Mouse (Mus musculus): ENCODE results near the gene Man2a1. TPM values are rescaled to one million over a fixed set of nuclear protein-coding genes. Genes with fewer than 3 reads are reported as not detected.

Gene Man2a1
- polyA plus RNA-seq, 1 experiment from 2014 or later: 4.1 TPM

GRCm38 (mm10) chr17:64725214-64725613, 124.7 kb downstream of the Man2a1 start:
- no peaks in the 10 kb centered on the region for H3K9me3 ChIP-seq
- no peak overlapping the region for H3K4me3 ChIP-seq (replicated peaks)
- ATAC-seq (ENCODE audit: low FRiP score): no peak
- WGBS: 99% methylated on average over 3 of the region's 3 CpGs
- H3K36me3 ChIP-seq (replicated peaks): no peaks in the 10 kb centered on the region
- no peaks in the 10 kb centered on the region for H3K4me1 ChIP-seq
- H3K27me3 ChIP-seq: no peaks in the 10 kb centered on the region
- H3K4me2 ChIP-seq: no peak overlapping the region
- no peak overlapping the region for H3K27ac ChIP-seq
- no peak overlapping the region for H3K9ac ChIP-seq

DNA sequence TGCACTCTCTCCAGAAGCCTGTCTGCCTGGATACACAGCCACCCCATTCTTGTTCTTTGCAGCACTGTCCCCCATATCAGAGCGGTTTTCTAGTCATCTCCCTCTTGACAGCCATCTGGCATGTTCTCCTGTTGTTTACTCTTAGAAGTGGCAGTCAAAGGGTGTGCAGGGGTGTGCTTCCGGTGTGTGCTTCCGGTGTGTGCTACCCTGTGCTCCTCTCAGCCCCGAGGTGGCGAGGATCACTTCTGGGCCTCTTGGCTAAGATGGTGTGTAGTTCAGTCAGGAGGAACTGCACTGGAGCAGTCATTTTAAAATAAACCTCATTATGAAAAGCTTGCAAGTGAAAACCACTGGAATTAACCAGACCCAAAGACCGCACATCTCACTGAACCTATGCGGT, 125.5 kb downstream of the Man2a1 start:
- Histone ChIP-seq H3K4me1 (no peaks in the 10 kb centered on the region), H3K4me2 (no peak overlapping the region), H3K27ac (no peak overlapping the region), H3K27me3 (no peaks in the 10 kb centered on the region), H3K9ac (no peak overlapping the region), H3K36me3 (replicated peaks) (no peaks in the 10 kb centered on the region), H3K9me3 (no peaks in the 10 kb centered on the region), H3K4me3 (replicated peaks) (no peak overlapping the region)
- whole genome bisulfite sequencing: 89% methylated on average over 7 of the region's 7 CpGs
- ATAC-seq (ENCODE audit: low FRiP score): no peak

DNA sequence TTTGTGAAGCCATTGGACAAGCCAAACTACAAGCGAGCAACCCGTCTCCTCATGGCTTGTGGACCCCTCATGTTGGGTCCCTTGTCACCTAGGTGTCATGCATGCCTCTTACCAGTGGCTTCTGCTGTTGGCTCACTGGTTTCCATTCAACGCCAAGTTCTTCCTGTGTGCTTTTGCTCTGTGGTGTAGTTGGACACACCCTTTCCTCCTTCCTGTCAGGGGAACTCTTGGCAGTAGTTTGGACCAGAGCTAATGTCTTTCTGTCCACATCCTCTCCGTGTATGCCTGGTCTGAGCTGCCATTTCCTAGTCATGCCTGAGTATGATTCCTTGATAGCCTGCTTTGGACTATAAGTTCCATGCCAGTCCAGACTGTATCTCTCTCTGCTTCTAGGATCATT, 135.0 kb downstream of the Man2a1 start:
- no peak overlapping the region for H3K4me3 ChIP-seq (replicated peaks)
- H3K9me3 ChIP-seq: no peaks in the 10 kb centered on the region
- H3K36me3 ChIP-seq (replicated peaks): peaks cover under 1% of the 10 kb centered on the region
- H3K4me1 ChIP-seq: no peaks in the 10 kb centered on the region
- no peaks in the 10 kb centered on the region for H3K27me3 ChIP-seq
- WGBS: 95% methylated on average over 4 of the region's 4 CpGs
- H3K27ac ChIP-seq: no peak overlapping the region
- no peak overlapping the region for H3K4me2 ChIP-seq
- no peak for ATAC-seq (ENCODE audit: low FRiP score)
- H3K9ac ChIP-seq: no peak overlapping the region

GRCm38 (mm10) chr17:64737918-64738317, 137.4 kb downstream of the Man2a1 start:
- Histone ChIP-seq H3K4me2 (no peak overlapping the region), H3K27me3 (no peaks in the 10 kb centered on the region), H3K36me3 (replicated peaks) (peaks cover 12% of the 10 kb centered on the region), H3K9me3 (no peaks in the 10 kb centered on the region), H3K4me3 (replicated peaks) (no peak overlapping the region), H3K4me1 (no peaks in the 10 kb centered on the region), H3K27ac (no peak overlapping the region), H3K9ac (no peak overlapping the region)
- WGBS: 81% methylated on average over 1 of the region's 1 CpGs
- no peak for ATAC-seq (ENCODE audit: low FRiP score)

GRCm38 (mm10) chr17:64739129-64739528, 138.6 kb downstream of the Man2a1 start:
- Histone ChIP-seq H3K4me2 (no peak overlapping the region), H3K27me3 (no peaks in the 10 kb centered on the region), H3K4me1 (no peaks in the 10 kb centered on the region), H3K9me3 (no peaks in the 10 kb centered on the region), H3K4me3 (replicated peaks) (no peak overlapping the region), H3K36me3 (replicated peaks) (peaks cover 12% of the 10 kb centered on the region), H3K9ac (no peak overlapping the region), H3K27ac (no peak overlapping the region)
- no peak for ATAC-seq (ENCODE audit: low FRiP score)
- 87% methylated on average over 6 of the region's 6 CpGs for WGBS

DNA sequence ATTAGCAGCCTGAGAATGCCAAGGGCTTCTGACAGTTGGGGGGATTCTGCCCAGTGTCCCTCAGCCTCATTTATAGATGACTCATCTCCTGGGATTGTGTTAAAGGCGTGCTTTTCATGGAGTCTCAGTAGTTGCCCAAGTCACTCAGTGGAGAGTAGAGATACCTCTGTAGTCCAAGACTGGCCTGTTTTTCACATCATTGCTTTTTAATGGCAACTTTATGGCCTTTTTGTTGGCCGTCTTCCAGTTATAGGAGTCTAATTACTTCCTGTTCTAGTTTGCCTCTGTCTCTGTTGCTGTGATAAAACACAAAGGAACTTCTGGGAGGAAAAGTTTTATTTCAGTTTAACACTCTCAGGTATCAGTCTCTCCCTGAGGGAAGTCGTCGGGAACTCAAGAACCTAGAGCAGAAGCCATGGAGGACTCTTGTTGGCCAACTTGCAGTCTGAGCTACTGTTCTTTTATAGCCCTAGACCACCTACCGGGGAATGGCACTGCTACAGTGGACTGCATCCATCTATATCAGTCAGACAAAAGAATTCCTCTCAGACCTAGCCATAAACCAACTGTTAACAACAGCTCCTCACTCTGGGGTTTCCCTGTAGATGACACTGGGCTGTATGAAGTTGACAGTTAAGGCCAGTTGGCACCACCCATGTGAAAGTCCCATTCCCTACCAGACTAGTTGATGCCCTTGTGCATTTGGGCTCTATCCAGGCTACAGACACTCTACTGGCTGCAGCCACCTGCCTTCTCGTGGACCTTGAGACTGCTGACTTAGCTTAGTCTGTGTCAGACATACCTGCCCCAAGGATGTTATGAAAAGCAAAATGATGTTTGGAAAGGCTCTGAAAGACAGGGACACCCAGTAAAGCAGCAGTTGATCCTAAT, 142.4 kb downstream of the Man2a1 start:
- Histone ChIP-seq H3K27ac (no peak overlapping the region), H3K36me3 (replicated peaks) (peaks cover 12% of the 10 kb centered on the region), H3K4me1 (no peaks in the 10 kb centered on the region), H3K9me3 (no peaks in the 10 kb centered on the region), H3K9ac (no peak overlapping the region), H3K4me2 (no peak overlapping the region), H3K27me3 (no peaks in the 10 kb centered on the region), H3K4me3 (replicated peaks) (no peak overlapping the region)
- 89% methylated on average over 6 of the region's 6 CpGs for WGBS
- no peak for ATAC-seq (ENCODE audit: low FRiP score)

DNA sequence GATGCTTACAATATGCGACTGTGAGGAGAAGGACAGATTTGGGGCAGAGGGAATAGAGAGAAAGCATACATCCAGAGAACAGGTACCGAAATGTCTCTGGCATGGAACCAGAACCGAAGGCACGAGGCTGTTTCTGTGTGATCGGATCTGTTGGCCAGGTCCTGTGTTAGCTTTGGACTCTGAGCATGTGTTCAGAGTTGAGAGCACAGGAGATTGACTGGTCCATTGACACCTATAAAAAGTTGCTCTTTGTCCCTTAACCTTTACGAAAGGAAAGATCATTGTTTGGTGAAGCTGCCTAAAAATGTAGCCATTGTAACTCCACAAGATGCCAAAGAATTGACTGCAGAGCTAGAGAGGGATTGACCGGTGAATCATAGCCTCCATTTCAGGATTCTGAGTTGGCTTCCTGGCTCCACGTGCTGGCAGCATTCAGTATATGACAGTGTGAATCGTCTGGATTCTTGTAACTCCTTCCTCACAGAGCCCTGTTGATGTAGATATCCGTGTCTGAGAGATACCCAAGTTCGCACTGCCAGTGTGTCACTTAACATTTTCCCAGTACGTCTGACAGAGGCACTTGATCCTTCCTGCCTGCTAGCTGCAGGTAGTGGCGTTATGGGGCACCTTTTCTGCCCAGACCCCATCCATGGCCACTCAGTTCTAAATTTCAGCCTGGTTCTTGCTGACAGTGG, 143.2 kb downstream of the Man2a1 start:
- peaks cover 12% of the 10 kb centered on the region for H3K36me3 ChIP-seq (replicated peaks)
- H3K9ac ChIP-seq: no peak overlapping the region
- H3K4me3 ChIP-seq (replicated peaks): no peak overlapping the region
- H3K4me2 ChIP-seq: no peak overlapping the region
- H3K27ac ChIP-seq: no peak overlapping the region
- no peaks in the 10 kb centered on the region for H3K9me3 ChIP-seq
- 91% methylated on average over 13 of the region's 13 CpGs for WGBS
- no peaks in the 10 kb centered on the region for H3K4me1 ChIP-seq
- no peaks in the 10 kb centered on the region for H3K27me3 ChIP-seq
- no peak for ATAC-seq (ENCODE audit: low FRiP score)

- H3K4me2 ChIP-seq: no peak overlapping the region
- no peak overlapping the region for H3K4me3 ChIP-seq (replicated peaks)
- H3K9me3 ChIP-seq: no peaks in the 10 kb centered on the region
- no peaks in the 10 kb centered on the region for H3K4me1 ChIP-seq
- no peak overlapping the region for H3K9ac ChIP-seq
- no peak for ATAC-seq (ENCODE audit: low FRiP score)
- peaks cover 7% of the 10 kb centered on the region for H3K36me3 ChIP-seq (replicated peaks)
- 90% methylated on average over 8 of the region's 8 CpGs for WGBS
- no peaks in the 10 kb centered on the region for H3K27me3 ChIP-seq
- no peak overlapping the region for H3K27ac ChIP-seq
Observed at GRCm38 (mm10) chr17:64746637-64747225, 146.2 kb downstream of the Man2a1 start.

DNA sequence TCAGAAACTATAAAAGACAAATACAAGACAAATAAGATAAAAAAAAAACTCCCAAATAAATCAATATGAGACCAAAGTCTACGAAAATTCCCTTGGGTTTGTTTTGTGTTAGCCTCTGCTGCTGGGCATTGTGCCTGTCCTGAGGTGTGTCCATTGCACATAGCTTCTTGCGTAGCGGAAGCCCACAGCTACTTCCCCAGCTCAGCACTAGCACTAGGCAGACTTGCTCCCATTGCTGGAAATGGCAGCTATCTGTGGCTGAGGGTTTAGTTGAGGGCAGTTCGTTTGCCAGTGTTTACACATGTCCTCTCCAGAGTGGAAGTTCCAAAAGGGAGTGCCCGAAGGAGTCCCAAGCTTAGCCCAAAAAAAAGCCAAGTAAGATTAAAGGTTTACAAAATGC, 146.9 kb downstream of the Man2a1 start:
- Histone ChIP-seq H3K36me3 (replicated peaks) (peaks cover 7% of the 10 kb centered on the region), H3K9me3 (no peaks in the 10 kb centered on the region), H3K27me3 (no peaks in the 10 kb centered on the region), H3K4me1 (no peaks in the 10 kb centered on the region), H3K9ac (no peak overlapping the region), H3K4me3 (replicated peaks) (no peak overlapping the region), H3K4me2 (no peak overlapping the region), H3K27ac (no peak overlapping the region)
- ATAC-seq (ENCODE audit: low FRiP score): no peak
- 93% methylated on average over 5 of the region's 5 CpGs for WGBS

GRCm38 (mm10) chr17:64748131-64748530, 147.6 kb downstream of the Man2a1 start:
- no peak overlapping the region for H3K9ac ChIP-seq
- H3K4me2 ChIP-seq: no peak overlapping the region
- no peaks in the 10 kb centered on the region for H3K4me1 ChIP-seq
- H3K36me3 ChIP-seq (replicated peaks): peaks cover 7% of the 10 kb centered on the region
- no peaks in the 10 kb centered on the region for H3K9me3 ChIP-seq
- no peak for ATAC-seq (ENCODE audit: low FRiP score)
- H3K4me3 ChIP-seq (replicated peaks): no peak overlapping the region
- H3K27me3 ChIP-seq: no peaks in the 10 kb centered on the region
- 87% methylated on average over 2 of the region's 2 CpGs for WGBS
- no peak overlapping the region for H3K27ac ChIP-seq

- no peaks in the 10 kb centered on the region for H3K27me3 ChIP-seq
- no peak overlapping the region for H3K27ac ChIP-seq
- H3K4me2 ChIP-seq: no peak overlapping the region
- no peak overlapping the region for H3K9ac ChIP-seq
- no peak for ATAC-seq (ENCODE audit: low FRiP score)
- no peaks in the 10 kb centered on the region for H3K4me1 ChIP-seq
- 71% methylated on average over 1 of the region's 1 CpGs for WGBS
- peaks cover 7% of the 10 kb centered on the region; the same call in 1 of the 2 replicates for H3K36me3 ChIP-seq (replicated peaks)
- no peaks in the 10 kb centered on the region for H3K9me3 ChIP-seq
- no peak overlapping the region for H3K4me3 ChIP-seq (replicated peaks)
Observed at GRCm38 (mm10) chr17:64749146-64749545, 148.6 kb downstream of the Man2a1 start.

DNA sequence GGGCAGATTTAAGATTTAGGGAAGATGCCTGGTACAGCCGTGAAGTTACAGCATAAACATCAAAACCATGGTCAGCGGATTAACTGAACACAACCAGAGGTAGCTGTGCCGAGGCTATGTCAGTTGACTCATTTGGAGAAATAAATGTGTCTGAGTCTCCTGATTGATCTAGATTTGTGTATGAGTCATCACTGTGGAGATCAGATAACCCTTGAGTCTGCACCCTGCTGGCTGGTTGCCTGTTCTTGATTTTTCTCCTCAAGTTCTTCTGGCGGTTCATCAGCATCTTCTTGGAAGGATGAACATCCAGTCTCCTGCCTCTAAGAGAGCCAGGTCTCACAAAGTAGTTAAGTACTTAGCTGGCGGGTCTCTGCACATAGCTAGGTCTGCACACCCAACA, 150.7 kb downstream of the Man2a1 start:
- ATAC-seq (ENCODE audit: low FRiP score): no peak
- no peak overlapping the region for H3K4me3 ChIP-seq (replicated peaks)
- no peaks in the 10 kb centered on the region for H3K27me3 ChIP-seq
- WGBS: 95% methylated on average over 5 of the region's 5 CpGs
- H3K9ac ChIP-seq: no peak overlapping the region
- H3K4me1 ChIP-seq: no peaks in the 10 kb centered on the region; the same call in 1 of the 2 replicates
- H3K36me3 ChIP-seq (replicated peaks): 0 out of 2 replicates have a peak, but pooled peaks cover 7% of the 10 kb centered on the region
- no peak overlapping the region for H3K27ac ChIP-seq
- H3K9me3 ChIP-seq: no peaks in the 10 kb centered on the region
- H3K4me2 ChIP-seq: no peak overlapping the region
